Mouse (Mus musculus) kidney, adult 2 months (tissue): ENCODE measurements around the gene Inha. TPM values are rescaled to one million over a fixed set of nuclear protein-coding genes. Genes with fewer than 3 reads are reported as not detected.

Experiments used
- DNase-seq: peaks from one replicate; pipeline ENCODE4 v3.0.0; 2021
- H3K27ac ChIP-seq: fragments of 200-500 bp; 2 replicates; pipeline ENCODE4 v1.5.1; 2012; ENCODE audit warnings: low read depth, low read length, control low read depth, inconsistent platforms; ENCODE audit not compliant: insufficient read depth
- H3K27me3 ChIP-seq: fragments of 200-500 bp; replicated peaks from 2 replicates; pipeline ENCODE4 v1.6.1; 2012; ENCODE audit warnings: mild to moderate bottlenecking, moderate library complexity, low read length, inconsistent platforms; ENCODE audit not compliant: control insufficient read depth, insufficient read depth
- H3K36me3 ChIP-seq: fragments of 200-500 bp; 2 replicates; pipeline ENCODE4 v1.6.1; 2012; ENCODE audit warnings: mild to moderate bottlenecking, moderate library complexity, low read length, inconsistent platforms; ENCODE audit not compliant: control insufficient read depth, insufficient read depth
- H3K4me1 ChIP-seq: fragments of 200-500 bp; 2 replicates; pipeline ENCODE4 v1.6.1; 2011; ENCODE audit warnings: low read length; ENCODE audit not compliant: control insufficient read depth, insufficient read depth
- H3K4me3 ChIP-seq: fragments of 200-500 bp; 2 replicates; pipeline ENCODE4 v1.5.1; 2011; ENCODE audit warnings: mild to moderate bottlenecking, low read depth, low read length, control low read depth; ENCODE audit not compliant: insufficient read depth
- CTCF ChIP-seq: fragments of 200-500 bp; conservative IDR thresholded peaks from 2 replicates; pipeline ENCODE4 v1.5.1; 2011; ENCODE audit warnings: low read depth, mild to moderate bottlenecking, control low read depth, low read length, moderate library complexity, mixed read lengths; ENCODE audit not compliant: insufficient read depth, insufficient read length
- POLR2A ChIP-seq: fragments of 200-500 bp; IDR thresholded peaks from one replicate; pipeline ENCODE4 v1.6.1; 2011; ENCODE audit warnings: low read depth, low read length, control low read depth
- WGBS: fragments of 180-500 bp; shearing (Covaris S2); methylation state at CpG from one replicate; pipeline ENCODE4 v1.1.7; 2018; 5-methylcytosine and 5-hydroxymethylcytosine counted together
- polyA plus RNA-seq: library from polyadenylated mRNA; depleted of rRNA; stranded (reverse); fragments of >200 nt; gene quantifications from 2 replicates; pipeline ENCODE4 v1.2.3, GENCODE M21; 2012; rRNA removed

Inha gene
- polyA plus RNA-seq = 3.9 and 6.5 TPM in 2 replicates

GRCm38 (mm10) chr1:75507006-75507405 is at the start of gene Inha:
Inha (plus strand) TSS chr1:75507077.
- no peaks in the 10 kb centered on the region for H3K27me3 ChIP-seq
- no peak within 1 kb of the TSS for H3K27ac ChIP-seq
- DNase-seq = no peak
- no peaks in the 10 kb centered on the region for H3K4me1 ChIP-seq
- no peaks in the 10 kb centered on the region for H3K36me3 ChIP-seq
- peak within 1 kb of the TSS; percentile 55 for H3K4me3 ChIP-seq
- 76% methylated on average over 10 of the region's 10 CpGs for WGBS
- TF ChIP-seq POLR2A = no peak
- TF ChIP-seq CTCF = no peak

DNA sequence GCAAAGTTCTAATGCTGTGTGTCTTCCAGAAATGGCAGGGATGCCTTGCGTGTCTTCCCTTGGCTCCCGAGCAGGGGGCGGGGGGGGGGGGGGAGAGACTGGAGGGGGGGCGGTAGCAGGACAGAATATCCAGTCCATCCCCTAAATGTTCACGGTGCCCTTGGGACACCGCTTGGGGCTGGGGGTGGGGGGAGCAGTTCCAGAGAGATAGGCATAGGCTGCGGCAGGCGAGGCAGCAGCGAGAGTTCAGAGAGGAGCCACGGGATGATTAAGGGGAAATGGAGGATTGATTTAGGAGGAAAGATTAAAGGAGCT is 49.2 kb upstream of the Inha start:
- no peak for DNase-seq
- WGBS = 11% methylated on average over 10 of the region's 10 CpGs
- no peak overlapping the region for H3K27ac ChIP-seq
- H3K4me1 ChIP-seq = no peaks in the 10 kb centered on the region
- TF ChIP-seq CTCF (no peak), POLR2A (no peak)
- H3K4me3 ChIP-seq = no peak overlapping the region
- H3K36me3 ChIP-seq = no peaks in the 10 kb centered on the region
- H3K27me3 ChIP-seq = no peaks in the 10 kb centered on the region; the same call in 1 of the 2 replicates

DNA sequence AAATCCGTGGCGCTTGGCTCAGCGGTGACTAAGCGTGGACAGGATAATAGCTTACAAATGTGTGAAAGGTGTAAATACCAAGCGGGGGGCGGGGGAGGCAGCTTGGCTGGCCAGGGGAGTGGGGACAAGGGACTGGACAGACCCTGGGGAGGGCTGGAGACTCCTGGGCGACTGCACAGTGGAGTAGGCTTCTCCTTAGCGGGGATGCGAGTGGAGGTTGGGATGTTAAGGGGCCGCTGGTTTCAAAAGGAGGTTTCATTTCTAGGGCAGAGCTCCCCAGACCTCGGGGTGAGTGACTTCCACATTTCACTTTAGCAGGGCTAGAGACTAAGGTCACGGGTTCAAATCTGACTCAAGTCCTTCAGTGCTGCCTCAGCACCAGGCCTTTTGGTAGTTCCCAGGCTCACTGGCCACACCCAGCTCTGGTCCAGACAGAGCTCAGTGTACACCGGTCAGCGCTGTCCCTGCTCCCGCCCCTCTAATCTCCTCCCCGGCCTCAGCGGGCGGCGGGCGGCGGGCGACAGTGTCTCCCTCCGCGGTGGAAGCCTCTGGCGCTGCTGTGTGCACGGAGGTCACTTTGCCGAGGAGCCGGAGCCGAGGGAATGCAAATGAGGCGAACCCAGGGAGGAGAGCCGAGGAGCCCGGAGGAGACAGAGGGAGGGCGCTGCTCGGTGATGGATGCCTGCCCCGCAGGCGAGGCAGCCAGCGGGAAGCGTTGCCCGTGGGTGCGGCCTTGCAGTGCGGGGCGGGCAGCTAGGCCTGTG is 48.7 kb upstream of the Inha start:
- no peaks in the 10 kb centered on the region for H3K4me1 ChIP-seq
- WGBS = 7% methylated on average over 40 of the region's 42 CpGs
- TF ChIP-seq POLR2A (no peak), CTCF (no peak)
- H3K27me3 ChIP-seq = no peaks in the 10 kb centered on the region; the same call in 1 of the 2 replicates
- peak; percentile 38 for DNase-seq
- no peaks in the 10 kb centered on the region for H3K36me3 ChIP-seq
- no peak overlapping the region for H3K27ac ChIP-seq
- H3K4me3 ChIP-seq = peak overlapping the region; percentile 2; the same call in 1 of the 2 replicates

DNA sequence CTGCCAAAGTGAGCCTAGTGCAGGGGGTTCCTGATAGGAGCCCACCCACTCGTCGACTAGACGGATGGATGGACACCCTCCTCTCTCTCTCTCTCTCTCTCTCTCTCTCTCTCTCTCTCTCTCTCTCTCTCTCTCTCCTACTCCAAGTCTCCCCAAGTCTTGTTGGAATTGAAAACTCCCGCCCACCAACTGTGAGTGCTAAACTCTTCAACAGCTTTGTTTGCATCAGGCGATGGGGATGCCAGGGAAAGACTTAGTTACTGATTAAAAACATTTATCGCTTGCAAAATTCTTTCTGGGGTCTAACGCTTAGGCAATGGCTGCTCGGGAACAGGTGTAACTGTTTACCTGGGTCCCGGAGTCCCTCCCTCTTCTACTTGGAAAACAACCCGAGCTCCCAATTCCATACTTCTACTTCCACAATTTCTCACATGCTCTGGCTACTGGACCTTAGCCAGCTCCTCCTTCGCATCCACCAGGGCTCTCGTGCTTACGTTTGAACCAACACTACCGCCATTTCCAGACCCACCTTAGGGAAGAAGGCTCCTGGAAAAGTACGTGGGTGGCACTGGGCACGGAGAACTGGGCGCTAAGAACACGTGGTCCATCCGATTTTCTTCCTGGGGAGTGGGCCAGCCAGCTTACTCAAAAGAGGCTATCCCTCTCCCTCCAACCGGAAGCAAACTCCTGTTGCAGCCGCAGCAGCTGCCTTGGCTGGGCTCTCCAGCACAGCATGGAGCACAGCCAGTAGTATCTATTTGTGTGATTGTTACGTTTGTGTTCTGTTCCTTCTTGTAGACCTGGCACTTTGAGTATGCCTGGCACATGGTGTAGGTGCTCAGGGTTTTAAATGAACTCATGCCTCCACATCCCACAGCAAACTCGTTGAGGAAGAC is 47.8 kb upstream of the Inha start:
- no peak for DNase-seq
- Histone ChIP-seq H3K36me3 (no peaks in the 10 kb centered on the region), H3K27ac (no peak overlapping the region), H3K27me3 (no peaks in the 10 kb centered on the region; the same call in 1 of the 2 replicates), H3K4me3 (peak overlapping the region; percentile 2; the same call in 1 of the 2 replicates), H3K4me1 (no peaks in the 10 kb centered on the region)
- WGBS = 11% methylated on average over 21 of the region's 23 CpGs
- no peak for TF ChIP-seq POLR2A

DNA sequence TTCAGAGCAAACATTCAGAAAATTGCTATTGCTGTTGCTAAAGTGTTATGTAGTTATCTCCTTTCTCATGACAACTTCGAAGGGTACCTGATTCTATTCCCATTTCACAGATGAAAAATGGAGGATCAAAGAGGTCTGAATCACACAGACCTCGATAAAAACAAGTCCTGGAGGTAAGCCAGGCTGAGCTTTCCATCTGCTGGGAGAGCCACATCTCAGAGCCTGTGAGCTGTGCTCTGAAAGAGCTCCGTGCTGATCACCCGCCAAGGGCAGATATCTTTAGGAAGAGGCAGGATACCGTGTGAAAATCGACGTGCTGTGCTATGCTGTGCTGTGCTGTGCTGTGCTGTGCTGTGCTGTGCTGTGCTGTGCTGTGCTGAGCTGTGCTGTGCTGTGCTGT is 46.6 kb upstream of the Inha start:
- 69% methylated on average over 7 of the region's 7 CpGs for WGBS
- TF ChIP-seq POLR2A (no peak), CTCF (no peak)
- H3K36me3 ChIP-seq = no peaks in the 10 kb centered on the region
- H3K4me1 ChIP-seq = no peaks in the 10 kb centered on the region
- DNase-seq = no peak
- H3K27me3 ChIP-seq = no peaks in the 10 kb centered on the region; the same call in 1 of the 2 replicates
- no peak overlapping the region for H3K4me3 ChIP-seq
- no peak overlapping the region for H3K27ac ChIP-seq

GRCm38 (mm10) chr1:75462636-75463035 is 44.2 kb upstream of the Inha start:
- Histone ChIP-seq H3K36me3 (no peaks in the 10 kb centered on the region), H3K4me1 (no peaks in the 10 kb centered on the region), H3K27ac (no peak overlapping the region), H3K4me3 (no peak overlapping the region), H3K27me3 (no peaks in the 10 kb centered on the region)
- 81% methylated on average over 1 of the region's 1 CpGs for WGBS
- no peak for DNase-seq
- TF ChIP-seq POLR2A (no peak), CTCF (no peak)

DNA sequence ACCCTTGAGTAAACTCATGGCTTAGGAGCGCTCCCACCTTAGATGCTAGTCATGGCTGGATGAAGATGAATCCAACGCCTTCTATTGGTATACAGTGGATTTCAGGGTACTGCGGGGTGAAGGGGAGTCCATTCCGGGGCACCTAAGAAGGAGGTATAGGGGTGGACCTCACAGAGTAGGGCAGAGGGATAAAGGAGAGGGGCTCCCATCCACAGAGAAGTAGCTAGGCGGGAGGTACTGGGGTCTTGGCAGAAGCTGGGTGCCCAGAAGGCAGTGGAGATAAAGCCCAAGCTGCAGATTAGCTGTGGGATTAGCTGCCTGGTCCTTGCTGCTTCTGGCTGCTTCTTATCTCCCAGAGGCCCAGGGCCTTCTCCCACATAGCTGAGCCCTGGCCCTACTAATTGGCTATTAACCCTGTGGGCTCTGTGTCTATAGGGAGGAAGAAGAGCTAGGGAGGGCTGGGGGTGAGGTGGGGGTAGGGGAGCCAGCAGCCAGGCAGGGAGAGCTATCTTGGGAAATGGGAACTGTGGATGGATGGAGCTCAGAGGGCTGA is 43.1 kb upstream of the Inha start:
- Histone ChIP-seq H3K27me3 (no peaks in the 10 kb centered on the region), H3K4me1 (no peaks in the 10 kb centered on the region), H3K4me3 (no peak overlapping the region), H3K27ac (no peak overlapping the region), H3K36me3 (no peaks in the 10 kb centered on the region)
- 82% methylated on average over 5 of the region's 5 CpGs for WGBS
- DNase-seq = no peak
- no peak for TF ChIP-seq CTCF
- no peak for TF ChIP-seq POLR2A
